Mouse (Mus musculus) megakaryocyte-erythroid progenitor cell, adult 5-6 weeks (primary cell): ENCODE measurements around the gene Arnt2. TPM values are rescaled to one million over a fixed set of nuclear protein-coding genes. Genes with fewer than 3 reads are reported as not detected.

Experiments used
- ATAC-seq: replicated peaks from 2 replicates; pipeline ENCODE4 v1.8.0; 2016; ENCODE audit warnings: mild to moderate bottlenecking, inconsistent platforms; ENCODE audit not compliant: severe bottlenecking, poor library complexity, low FRiP score, low TSS enrichment
- total RNA-seq, 2 experiments: library from RNA; stranded (forward) in 1 of 2; stranded (reverse) in 1 of 2; fragments of 200-1000, 215-1000 nt in 1 of 2; fragments of >200 nt in 1 of 2; fragmentation: Nextera tagmentation in 1 of 2; gene quantifications; 2 replicates each; pipeline ENCODE4 v1.2.3; 2014 to 2017

The Arnt2 gene
- total RNA-seq, 2 experiments from 2014 or later = not detected

DNA sequence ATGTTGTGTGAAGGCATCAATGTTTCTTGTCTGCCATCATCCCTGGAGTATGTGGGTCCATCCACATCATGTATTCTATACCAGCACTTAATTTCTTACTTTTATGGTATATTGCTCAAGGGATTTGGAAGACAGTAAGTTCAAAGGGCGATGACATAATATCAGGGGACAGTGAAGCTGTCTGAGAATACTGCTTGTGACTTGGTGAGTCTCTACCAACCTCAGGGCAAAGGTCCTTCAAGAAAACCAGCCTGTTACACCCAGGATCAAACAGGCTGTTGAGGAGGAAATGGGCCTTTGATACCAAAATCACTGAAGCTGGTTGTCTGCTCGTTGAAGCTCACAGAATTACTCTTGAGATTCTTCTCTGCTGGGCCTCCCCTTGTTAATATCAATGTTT is 55.1 kb downstream of the Arnt2 start:
- ATAC-seq = no peak

DNA sequence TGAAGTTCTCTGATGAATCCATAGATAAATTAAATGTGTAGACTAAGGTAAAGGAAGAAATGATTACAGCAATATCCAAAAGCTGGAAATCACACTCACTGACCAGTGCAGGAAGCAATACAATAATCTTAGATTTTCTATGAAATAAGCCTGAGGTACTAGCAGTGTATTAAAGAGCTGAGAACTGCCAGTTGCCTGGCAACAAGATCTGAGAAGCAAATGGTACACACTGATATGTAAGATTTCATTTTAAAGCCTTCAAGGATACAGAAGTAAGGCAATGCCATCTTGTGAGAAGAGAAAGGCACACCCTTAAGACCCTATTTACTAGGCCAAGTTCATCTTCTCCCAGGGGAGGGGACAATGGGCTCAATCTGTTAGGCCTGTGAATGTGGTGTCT is 59.4 kb downstream of the Arnt2 start:
- no peak for ATAC-seq

DNA sequence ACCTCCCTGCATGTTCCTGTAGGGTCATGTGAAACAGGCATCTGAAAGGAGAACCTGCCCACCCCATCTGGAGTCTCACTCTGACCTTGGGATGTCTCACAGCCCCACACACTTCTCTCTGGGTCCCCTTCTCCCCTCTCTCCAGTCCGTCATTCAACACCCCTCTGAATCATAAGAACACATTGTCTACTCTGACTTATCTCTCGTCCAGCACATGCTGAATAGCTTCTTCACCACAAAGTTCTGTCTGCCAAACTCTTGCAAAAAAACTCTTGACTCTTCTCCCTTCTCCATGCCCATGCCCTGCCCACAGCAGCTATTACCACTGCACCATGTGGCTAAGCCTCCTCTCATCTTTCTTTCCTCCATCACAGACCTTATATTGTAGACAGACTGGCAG is 60.0 kb downstream of the Arnt2 start:
- no peak for ATAC-seq

DNA sequence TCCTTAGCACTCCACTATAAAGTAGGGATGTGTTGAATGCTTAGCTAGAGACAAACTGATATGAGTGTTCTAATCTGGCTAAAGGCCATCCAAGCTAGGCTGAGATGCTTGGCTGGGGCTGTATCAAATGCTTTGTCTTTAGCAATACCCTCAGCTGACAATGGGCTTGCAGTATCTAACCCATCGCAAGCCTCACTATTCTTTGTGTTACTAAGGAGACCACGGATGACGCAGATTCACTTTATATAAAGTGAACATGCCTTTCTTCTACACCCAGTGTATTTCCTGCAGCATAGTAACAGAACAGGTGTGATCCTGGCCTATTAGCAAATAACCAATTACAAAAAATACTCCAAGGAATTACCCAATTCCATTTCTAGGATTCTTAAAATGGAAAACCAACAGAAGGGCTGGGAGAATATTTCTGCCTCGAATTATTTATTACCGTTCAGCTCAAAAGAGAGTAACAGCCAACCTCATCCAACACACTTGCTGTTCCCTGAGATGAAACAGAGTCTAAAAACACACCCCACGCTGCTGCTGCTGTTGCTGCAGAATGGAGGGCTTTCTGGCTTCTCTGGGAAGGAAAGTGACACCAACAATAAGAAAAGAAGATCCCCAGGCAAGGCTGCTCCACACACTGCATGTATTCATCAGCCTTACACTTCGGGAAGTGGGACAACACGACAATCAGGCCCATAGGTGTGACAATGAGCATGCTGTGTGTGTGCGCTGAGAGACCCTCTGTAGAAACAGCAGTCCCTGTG is 61.6 kb downstream of the Arnt2 start:
- ATAC-seq = no peak

DNA sequence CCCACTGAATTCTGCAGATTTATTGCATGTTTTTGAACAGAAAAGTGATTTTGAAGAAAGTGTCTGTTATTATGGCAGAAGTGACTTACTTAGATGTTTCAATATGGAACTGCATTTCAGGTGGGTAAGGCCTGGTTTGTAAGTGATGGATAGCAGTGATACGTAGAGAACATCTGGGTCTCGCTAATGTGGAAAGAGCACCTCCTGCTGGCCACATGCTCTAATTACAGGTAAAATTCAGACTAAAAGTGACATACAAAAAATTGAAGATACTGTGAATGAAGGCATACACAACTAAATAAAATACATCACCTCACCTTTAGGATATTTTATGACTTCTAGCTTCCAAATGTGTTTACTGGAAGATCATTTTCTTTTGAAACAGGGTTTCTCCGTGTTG is 66.8 kb downstream of the Arnt2 start:
- no peak for ATAC-seq

DNA sequence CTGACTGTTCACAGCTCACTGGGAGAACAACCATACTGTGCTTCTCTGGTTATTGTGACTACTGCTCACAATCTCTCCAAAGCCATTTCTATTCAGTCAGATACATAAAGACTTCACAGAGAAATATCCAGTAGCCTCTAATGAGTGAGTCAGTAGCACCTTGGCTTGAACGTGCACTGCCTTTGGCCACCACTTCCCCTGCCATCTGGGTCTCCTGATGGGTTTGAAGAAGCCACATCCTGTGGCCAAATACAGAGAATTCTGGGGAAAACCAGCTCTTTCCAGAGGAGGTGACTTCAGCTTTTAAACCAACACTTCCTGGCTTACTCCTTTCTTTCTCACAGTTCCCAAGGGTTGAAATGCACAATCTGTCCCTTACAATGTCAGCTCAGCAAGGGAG is 69.0 kb downstream of the Arnt2 start:
- no peak for ATAC-seq

DNA sequence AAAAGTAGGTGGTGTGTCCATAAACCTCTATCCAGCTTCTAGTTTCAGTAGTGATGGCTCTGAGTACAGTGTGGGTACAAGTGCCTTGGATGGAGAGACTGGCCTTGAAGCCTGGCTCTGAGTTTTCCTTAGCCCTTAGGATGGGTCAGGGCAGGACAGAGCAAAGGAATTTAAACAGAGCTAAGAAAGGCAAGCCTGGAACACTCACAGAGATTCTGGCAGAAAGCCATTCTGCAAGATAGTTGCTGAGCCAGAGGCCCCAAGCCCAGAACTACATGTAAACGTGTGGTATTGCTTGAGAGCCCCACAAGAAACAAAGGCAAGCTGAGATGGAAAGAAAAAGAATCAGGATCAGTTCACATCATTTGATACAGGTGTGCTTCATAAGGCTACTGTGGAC is 70.8 kb downstream of the Arnt2 start:
- no peak for ATAC-seq

DNA sequence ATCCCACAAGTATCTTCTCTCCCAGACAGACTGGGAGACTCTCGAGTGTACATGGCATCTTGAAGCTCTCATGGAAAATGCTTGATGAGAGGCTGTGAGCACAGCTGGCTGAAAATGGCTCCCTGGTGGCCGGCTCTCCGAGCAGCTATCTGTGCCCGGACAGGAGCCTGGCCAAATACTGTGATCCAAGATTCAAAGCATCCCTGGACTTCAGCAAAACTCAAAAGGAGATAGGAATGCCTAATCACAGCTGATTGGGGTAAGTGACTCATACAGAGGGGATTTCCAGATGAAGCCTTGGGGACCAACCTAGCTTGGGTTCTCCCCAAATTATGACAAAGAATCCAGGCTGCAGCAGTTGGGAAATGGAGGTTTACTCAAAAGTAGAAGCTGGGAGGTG is 72.2 kb downstream of the Arnt2 start:
- no peak for ATAC-seq

DNA sequence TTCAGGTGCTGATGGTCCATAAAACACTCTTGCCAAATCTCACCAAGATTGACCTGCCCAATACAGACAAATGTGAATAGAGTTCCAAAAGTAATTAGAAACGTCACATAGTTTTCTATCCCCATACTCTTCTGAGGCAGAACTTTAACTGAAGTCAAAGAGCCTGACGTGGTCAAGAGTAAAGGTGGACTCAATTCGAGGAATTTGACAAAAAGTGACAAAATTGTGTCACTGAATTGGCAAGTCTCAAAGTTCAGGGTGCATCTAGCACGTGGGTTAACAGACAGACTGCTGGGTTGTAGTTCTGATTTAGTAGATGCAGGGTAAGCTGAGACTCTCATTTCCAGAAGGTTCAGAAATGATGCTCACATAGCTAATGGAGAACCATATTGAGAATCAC is 73.1 kb downstream of the Arnt2 start:
- ATAC-seq = no peak

DNA sequence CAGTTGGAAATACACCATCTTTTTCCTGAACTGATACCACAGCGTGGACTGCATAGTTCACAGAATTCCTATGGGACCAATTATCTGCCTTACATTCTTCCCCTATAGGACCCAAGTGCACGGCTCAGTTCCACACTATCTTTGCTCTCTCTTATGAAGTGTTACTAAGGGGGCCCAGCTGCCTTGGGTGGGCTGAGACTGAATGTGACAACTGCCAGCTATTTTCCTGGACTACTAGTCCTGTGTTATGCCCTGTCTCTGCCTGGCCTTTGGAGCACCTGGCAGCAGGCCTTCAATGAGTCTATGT is 73.4 kb downstream of the Arnt2 start:
- no peak for ATAC-seq

DNA sequence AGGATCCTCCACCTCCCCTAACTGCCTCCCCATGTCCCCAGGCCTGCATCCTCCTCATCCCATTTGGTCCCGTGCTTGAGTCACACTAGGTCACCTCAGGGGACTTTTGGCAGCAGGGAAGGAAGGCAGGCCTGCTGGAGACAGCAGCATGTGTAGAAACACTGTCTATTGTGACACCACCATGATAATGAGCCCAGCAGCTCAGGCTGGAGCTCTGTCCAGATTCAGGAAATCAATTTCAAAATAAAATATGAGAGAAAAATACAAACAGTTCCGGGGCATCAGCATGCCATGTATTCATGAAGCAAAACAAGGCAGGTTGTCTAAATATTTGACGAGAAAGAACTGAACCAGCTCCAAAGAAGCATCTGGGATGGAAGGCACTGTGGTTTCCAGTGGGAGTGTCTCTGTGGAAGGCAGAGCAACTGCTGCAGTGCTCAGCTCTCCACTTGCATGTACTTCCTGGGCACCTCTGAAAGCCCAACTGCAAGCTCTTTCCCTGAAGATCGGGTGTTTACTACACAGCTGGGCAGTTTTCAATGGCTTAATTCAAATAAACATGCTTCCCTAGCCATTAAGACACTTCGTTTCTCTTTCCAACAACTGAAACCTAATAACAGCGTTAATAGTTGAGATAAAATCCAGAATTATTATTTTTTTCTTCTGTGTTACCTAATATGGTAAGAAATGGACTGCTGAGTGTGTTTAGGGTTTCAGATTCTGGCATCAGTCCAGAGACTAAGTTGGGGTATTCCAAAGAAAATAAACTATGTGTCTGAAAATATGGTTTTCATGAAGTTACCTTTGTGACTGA is 74.0 kb downstream of the Arnt2 start:
- ATAC-seq = no peak

DNA sequence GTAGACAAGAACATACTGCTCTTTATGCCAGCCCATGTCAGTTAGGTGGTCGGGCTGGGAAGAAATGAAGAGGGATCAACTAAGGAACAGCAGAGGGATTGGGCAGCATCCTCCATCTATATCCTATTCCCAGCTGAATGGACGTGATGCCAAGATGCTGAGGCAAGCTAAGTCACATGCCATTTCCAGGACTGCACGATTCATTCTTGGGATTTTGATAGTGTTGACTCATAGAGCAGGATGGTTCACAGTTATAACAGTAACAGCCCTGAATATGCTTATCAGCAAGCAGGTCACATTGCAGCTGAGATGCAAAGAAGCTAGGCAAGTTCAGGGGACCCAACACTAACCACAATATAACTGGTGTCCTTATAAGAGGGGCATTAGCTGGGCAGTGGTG is 76.0 kb downstream of the Arnt2 start:
- no peak for ATAC-seq

DNA sequence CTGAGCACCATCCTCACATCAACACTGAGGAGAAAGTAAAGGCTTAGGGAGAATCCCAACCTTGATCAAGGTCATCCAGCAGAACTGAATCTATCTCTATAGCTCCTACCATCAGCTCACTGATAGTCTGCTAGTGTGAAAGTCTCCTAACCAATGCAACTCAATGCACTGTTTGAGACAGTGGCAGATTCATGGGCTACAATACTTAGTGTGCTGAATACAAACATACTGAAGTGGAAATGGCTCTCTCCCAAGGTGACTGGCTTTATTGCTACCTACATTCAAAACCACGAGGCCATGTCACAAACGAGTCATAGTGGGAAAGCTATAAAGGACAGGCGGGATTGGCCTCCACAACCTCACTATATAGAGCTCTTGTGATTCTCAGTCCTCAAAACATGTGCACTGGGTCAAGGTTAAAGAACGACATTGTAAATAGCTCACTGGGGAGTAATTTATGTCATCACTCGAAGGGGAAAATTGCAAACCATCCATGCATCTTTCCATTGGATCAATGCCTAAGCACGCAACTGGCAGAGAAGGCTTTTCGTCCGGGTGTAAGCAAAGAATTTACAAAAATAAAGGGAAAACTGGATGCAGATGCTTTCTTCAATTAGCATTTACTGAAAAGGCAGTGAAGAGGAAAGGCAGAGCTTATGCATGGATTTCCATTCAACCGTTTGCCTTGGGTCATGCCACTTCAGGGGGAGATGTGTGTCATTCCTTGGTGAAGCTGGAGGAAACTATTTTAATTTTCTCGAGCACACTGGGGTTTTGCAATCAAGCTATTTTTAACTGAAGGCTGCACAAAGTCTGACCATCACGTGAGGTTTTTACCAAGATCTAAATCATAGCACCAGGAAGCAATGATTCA is 77.4 kb downstream of the Arnt2 start:
- ATAC-seq = no peak

DNA sequence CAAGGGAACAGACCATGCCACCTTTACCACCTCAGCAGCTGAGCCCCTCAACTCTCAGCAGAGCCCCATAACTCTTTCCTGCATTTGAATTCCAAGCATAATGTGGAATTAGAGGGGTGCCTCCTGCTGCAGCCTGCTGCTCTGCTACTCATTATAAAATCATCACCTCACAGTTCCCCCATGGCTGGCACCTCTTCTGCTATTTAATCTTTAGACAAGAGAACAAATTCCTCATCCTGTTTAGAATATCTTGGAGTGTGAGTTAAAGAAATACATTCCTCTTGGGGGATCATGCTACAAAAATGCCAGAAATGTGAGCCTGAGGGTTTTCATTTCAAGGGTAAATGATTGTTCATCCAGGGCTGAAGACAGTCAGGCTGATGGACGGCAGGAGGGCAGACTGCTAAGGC is 80.8 kb downstream of the Arnt2 start:
- ATAC-seq = no peak

DNA sequence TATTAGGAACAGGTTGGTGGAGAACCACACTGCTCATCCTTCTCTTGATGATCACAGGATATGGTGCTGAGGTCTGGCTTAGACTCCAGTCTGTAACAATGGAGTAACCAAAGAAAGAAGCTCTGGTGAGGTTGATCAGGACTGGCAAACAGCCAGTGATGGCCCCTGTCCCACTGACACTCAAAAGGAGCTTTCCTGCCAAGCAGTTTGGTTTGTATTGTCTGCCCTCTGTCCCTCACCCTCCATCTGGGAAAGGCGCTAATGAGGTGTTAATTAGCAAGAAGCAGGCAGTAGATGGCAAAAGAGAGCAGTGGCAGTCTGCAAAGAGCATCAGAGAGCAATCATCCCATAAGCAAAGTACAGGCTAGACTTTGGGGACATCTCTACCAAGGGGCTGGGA is 81.2 kb downstream of the Arnt2 start:
- no peak for ATAC-seq

DNA sequence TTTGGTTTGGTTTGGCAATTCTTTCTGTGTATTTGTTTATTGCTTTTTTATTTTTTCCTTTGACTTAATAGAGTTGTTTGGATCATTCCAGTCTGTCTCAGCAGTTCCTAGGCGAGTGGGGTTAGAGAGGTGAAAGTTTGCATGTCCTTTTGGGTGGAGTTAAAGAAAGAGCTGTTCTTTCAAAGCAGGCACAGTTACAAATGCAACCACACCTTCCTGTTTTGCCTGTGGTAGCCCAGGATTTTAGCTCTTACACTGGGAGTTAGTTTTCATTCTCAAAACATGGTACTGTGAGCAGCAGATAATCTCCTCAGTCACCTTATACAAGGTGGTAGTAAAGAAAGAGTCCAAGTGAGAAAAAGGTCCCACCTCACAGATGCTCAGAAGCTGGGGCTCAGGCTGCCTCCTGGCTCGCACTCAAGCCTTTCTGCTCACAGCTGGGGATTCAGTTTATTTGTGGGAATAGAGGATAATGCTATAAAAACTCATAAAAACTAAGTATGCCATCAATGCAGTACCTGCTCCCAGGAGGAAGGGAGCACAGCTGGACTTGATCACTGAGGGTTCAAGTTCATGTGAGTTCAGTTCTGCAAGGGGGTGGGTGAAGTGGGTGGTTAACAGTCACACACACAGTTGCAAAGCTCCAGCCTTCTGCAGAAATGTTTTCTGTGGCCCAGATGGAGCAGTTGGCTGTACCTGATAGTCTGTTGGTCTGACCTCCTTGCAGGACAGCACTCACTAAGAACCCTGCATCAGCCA is 84.2 kb downstream of the Arnt2 start:
- no peak for ATAC-seq

DNA sequence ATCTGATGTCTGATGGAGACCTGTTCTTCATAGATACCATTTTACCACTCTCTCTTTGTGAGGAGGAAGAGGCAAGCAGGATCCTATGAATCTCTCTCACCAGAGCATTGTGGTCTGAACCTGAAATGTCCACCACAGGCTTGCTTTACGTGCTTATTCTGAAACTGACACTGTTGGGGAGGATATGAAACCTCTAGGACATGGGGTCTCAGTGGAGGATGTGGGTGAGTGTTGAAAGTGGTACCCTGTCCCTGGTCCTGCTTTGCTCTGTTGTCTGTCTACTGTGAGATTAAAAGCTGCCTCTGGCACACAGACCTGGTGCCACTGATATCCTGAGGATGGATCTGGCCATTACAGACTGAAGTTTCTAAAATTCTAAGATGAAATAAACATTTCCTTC is 88.4 kb downstream of the Arnt2 start:
- no peak for ATAC-seq

DNA sequence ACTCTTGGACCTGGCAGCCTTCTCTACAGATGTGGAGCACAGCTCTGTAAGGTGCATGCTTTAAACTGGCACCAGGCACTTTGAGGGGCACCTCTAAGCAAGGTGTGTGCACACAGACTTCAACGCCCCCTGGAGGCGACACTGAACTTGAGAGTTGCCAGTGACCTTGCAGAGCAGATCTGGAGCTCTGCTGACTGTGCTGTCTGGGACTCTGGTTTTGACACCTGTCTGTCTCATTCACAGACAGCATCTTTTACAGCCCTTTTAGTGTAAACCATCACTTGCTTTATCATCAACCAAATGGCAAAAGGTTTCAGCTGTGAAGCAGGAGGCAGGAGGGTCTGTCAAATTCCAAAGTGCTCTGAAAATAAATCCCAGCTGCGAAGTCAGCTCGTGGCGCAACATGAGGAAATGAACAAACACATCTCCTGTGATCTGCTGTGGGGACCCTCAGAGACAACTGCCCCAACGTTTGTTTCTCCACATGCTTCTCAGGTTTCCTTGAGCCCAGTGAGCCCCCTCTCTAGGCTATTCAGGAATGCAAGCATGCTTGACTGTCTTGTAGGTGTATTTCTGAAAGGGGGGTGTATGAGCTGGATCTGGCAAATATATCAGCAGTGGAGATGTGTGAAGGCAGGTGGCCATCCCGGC is 94.5 kb downstream of the Arnt2 start:
- ATAC-seq = no peak

DNA sequence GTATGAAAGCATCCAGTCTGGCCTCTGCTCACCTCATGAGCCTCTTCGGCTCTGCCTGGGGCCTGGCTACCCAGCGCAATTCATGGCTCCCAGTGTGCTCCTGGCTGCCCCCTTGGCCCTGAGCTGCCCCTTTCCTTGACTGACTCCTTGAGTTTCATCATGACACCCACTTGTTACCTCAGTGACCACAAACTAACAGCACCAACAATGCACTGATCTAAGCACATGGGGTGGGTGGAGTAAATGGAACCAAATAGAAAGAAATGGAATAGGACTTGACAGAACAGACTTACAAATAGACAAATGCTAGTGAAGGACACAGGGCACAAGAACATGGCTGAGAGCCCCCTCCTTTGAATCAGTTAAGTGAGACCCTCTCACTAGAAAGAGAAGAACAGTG is 95.2 kb downstream of the Arnt2 start:
- ATAC-seq = no peak
